8 mouse cellular contexts compared by ENCODE assay signal in the genomic region with DNA sequence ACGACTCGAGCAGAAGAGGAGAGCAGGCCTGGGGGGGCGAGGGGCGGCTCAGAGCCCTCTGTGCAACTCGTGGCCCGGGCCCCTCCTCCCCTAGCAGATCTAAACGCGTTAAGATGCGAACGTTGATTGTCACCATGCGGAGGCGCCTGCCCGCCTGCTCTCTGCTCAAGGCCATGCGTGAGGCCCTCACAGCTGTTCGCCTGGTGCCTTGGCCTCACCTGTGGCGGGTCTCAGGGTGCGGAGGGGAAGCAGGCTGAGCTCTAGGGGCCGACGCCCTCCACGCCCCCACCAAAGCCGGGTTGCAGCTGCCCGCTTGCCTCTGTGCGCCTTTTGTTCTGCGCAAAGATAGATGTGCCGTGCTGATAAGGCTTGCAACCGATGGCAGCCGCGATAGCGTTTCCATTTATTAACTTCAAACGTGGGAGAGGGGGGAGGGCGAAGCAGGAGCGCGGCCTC. TPM values are rescaled to one million over a fixed set of nuclear protein-coding genes. Genes with fewer than 3 reads are reported as not detected.
A peak's percentile ranks its signal among the peaks of the same experiment; 100 is the strongest.
DNase-seq lines count a peak whose midpoint lies in the region.

No protein-coding gene starts in this region.

- intact Hi-C loops in heart, postnatal 10 days (cut with DNase I) = loop anchor here (2.0 kb wide), 1 partner anchor 29 kb away; no protein-coding TSS in a partner anchor

- peak; percentile 40 for DNase-seq in urinary bladder, adult 2 months (ENCODE audit: low spot score)
- DNase-seq in urinary bladder, postnatal 10 days (ENCODE audit: low spot score) = no peak
- DNase-seq in embryo, embryonic 10.5 days (ENCODE audit: low spot score) = peak; percentile 74
- peak; percentile 48 to 51 for DNase-seq in heart, postnatal 10 days
- peak; percentile 45 to 60 for DNase-seq in layer of hippocampus, adult 18-20 months (ENCODE audit: low spot score in 2 of 2)
- DNase-seq in lung, postnatal 10 days = peak; percentile 62
- DNase-seq in right cerebral cortex, postnatal 4 days = peak; percentile 53
- DNase-seq in gastrocnemius, postnatal 4 days (ENCODE audit: low spot score in 2 of 2) = no peak

RNA-seq across cellular contexts. Expression of a gene that starts 2.3 kb away (rescaled TPM):
- 13.2 and 16.2 TPM in 2 replicates for polyA plus RNA-seq in urinary bladder, adult 2 months (2012; rRNA removed)
- 10 to 100 TPM; 35.3 to 38.0 TPM for total RNA-seq in heart, postnatal 10 days (2021)
- total RNA-seq in layer of hippocampus, adult 18-20 months (2021) = 10 to 100 TPM; 43.7 to 52.2 TPM
- total RNA-seq in gastrocnemius, postnatal 4 days (2021) = 10 to 100 TPM; 10.6 to 13.6 TPM

Comparison
In these comparisons a context has a peak if more than half of its experiments do, and no peak if none do; other contexts are left out.
1. DNase-seq: peak in urinary bladder, adult 2 months (single experiment), embryo, embryonic 10.5 days (single experiment), heart, postnatal 10 days (2 of 2), layer of hippocampus, adult 18-20 months (2 of 2), lung, postnatal 10 days (single experiment) and right cerebral cortex, postnatal 4 days (single experiment); none in urinary bladder, postnatal 10 days (single experiment) and gastrocnemius, postnatal 4 days (0 of 2).